Mouse (Mus musculus): ENCODE data around the gene Eml4. TPM values are rescaled to one million over a fixed set of nuclear protein-coding genes. Genes with fewer than 3 reads are reported as not detected.

Gene Eml4
- polyA plus RNA-seq, 1 experiment, result 2.7 TPM

DNA sequence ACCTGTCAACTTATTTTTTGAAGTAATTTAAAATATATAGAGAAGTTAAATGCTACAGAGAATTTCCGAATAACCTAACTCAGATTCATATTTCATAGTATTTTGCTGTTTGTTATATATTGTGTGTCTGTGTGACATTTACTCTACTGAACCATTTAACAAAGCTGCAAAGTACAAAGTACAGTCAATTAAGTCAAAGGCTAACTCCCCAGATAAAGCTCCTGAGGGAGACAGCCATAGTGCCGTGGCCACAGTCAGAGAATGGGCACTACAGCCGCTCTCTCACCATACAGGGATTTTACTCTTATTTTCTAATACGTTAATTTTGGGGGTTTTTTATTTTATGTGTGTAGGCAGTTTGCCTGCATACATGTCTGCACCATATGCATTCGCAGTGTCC lies 32.0 kb downstream of the Eml4 start:
- Histone ChIP-seq H3K27ac (replicated peaks; ENCODE audit: low read depth, low read length) (no peak overlapping the region), H3K4me3 (ENCODE audit: insufficient read depth, low read depth, low read length) (no peak overlapping the region)

DNA sequence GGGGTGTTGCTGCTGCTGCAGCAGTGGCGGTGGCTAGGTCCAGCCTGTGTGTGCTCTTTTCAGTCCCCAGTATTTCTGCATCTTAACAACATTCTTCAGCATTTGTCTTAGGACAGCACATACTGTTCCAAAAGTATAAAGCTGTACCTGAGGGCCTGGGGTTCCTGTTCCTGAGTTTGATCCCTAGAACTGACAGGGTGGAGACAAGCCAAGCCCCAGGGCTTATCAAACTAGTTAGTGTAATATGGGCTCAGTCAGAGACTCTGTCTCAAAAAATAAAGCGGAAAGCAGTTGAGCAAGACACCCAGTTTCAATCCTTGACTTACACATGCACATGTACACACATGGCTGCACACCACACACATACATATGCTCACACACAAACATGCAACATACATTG lies 34.2 kb downstream of the Eml4 start:
- no peak overlapping the region for H3K27ac ChIP-seq (replicated peaks; ENCODE audit: low read depth, low read length)
- H3K4me3 ChIP-seq (ENCODE audit: insufficient read depth, low read depth, low read length), result no peak overlapping the region
- no peaks in the 10 kb centered on the region for H3K4me1 ChIP-seq (ENCODE audit: control insufficient read depth, insufficient read depth, insufficient read length, low read length)

More for the DNA sequence above, 32.0 kb downstream of the Eml4 start:
- H3K4me1 ChIP-seq (ENCODE audit: control insufficient read depth, insufficient read depth, insufficient read length, low read length), result no peaks in the 10 kb centered on the region

GRCm38 (mm10) chr17:83387161-83387560 lies 36.4 kb downstream of the Eml4 start:
- Histone ChIP-seq H3K4me3 (ENCODE audit: insufficient read depth, low read depth, low read length) (no peak overlapping the region), H3K27ac (replicated peaks; ENCODE audit: low read depth, low read length) (no peak overlapping the region), H3K4me1 (ENCODE audit: control insufficient read depth, insufficient read depth, insufficient read length, low read length) (no peaks in the 10 kb centered on the region; the same call in 1 of the 2 replicates)

DNA sequence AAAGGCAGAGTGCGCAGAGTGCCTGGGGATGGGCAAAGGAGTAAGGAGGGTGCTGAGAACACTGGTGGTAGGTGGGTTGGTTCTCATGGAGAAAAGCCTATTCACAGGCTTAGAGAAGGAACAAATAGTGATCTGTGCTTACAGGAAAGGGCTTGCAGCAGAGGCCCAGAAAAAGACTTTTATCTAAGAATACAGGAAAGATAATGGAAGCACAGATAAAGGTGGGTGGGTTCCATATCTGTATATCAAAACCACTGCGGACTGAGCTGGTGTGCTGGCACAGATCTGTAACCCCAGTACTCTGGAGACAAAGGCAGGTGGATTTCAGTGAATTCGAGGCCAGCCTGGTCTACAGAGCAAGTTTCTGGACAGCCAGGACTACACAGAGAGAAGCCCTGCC lies 43.3 kb downstream of the Eml4 start:
- Histone ChIP-seq H3K4me3 (ENCODE audit: insufficient read depth, low read depth, low read length) (no peak overlapping the region), H3K4me1 (ENCODE audit: control insufficient read depth, insufficient read depth, insufficient read length, low read length) (peaks cover 3% of the 10 kb centered on the region), H3K27ac (replicated peaks; ENCODE audit: low read depth, low read length) (no peak overlapping the region)

GRCm38 (mm10) chr17:83397571-83398100 lies 46.9 kb downstream of the Eml4 start:
- Histone ChIP-seq H3K4me3 (ENCODE audit: insufficient read depth, low read depth, low read length) (no peak overlapping the region), H3K4me1 (ENCODE audit: control insufficient read depth, insufficient read depth, insufficient read length, low read length) (peaks cover 3% of the 10 kb centered on the region; the same call in 1 of the 2 replicates), H3K27ac (replicated peaks; ENCODE audit: low read depth, low read length) (peak overlapping the region; percentile 51)

- peaks cover 3% of the 10 kb centered on the region; the same call in 1 of the 2 replicates for H3K4me1 ChIP-seq (ENCODE audit: control insufficient read depth, insufficient read depth, insufficient read length, low read length)
- no peak overlapping the region for H3K27ac ChIP-seq (replicated peaks; ENCODE audit: low read depth, low read length)
- H3K4me3 ChIP-seq (ENCODE audit: insufficient read depth, low read depth, low read length), result no peak overlapping the region
These were observed 48.0 kb downstream of the Eml4 start for GRCm38 (mm10) chr17:83398756-83399155.

DNA sequence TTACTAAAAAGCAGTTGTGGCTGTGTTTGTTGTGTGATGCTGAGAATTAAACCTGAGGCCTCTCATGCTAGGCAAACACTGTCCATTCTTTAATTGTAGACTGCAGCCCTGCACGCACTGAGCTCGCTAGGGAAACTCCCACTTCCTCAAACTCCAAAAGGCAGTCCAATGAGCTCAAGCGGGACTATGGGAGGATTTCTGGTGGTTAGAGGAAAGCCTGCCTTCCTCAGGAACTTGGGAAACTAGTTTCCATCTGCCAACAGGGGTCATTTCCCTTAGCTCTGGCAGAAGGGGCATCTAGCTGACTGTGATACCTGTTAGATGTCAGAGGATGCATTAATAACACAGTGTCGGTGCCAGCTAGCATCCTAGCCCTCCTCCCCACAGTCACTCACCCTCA lies 79.9 kb downstream of the Eml4 start:
- H3K27ac ChIP-seq (replicated peaks; ENCODE audit: low read depth, low read length), result no peak overlapping the region

GRCm38 (mm10) chr17:83443406-83443805 lies 92.7 kb downstream of the Eml4 start:
- Histone ChIP-seq H3K27ac (replicated peaks; ENCODE audit: low read depth, low read length) (no peak overlapping the region), H3K4me3 (ENCODE audit: insufficient read depth, low read depth, low read length) (no peak overlapping the region), H3K4me1 (ENCODE audit: control insufficient read depth, insufficient read depth, insufficient read length, low read length) (no peaks in the 10 kb centered on the region)

More for the DNA sequence above, 79.9 kb downstream of the Eml4 start:
- Histone ChIP-seq H3K4me3 (ENCODE audit: insufficient read depth, low read depth, low read length) (no peak overlapping the region), H3K4me1 (ENCODE audit: control insufficient read depth, insufficient read depth, insufficient read length, low read length) (peaks cover 3% of the 10 kb centered on the region)

GRCm38 (mm10) chr17:83449583-83449982 lies 98.9 kb downstream of the Eml4 start:
- H3K4me3 ChIP-seq (ENCODE audit: insufficient read depth, low read depth, low read length), result no peak overlapping the region
- H3K4me1 ChIP-seq (ENCODE audit: control insufficient read depth, insufficient read depth, insufficient read length, low read length), result no peaks in the 10 kb centered on the region
- no peak overlapping the region for H3K27ac ChIP-seq (replicated peaks; ENCODE audit: low read depth, low read length)

DNA sequence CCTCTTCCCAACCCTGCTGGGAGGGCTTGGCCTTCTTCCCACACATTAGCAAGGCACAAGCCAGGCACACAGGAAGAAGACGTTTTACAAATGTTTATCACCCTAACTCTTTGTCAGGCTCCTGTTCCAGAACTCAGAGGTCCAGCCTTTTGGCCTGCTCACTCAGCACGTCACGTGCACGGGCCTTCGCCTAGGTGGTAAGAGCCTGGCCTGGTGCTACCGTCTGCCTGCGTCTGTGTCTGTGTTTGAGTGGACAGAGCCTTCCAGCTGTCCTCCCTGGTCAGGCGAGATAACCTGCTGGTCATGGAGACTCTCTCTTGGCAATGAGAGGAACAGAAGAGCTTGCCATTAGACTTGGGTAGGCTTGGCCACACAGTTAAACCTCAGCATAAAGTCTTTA lies 100.6 kb downstream of the Eml4 start:
- H3K4me3 ChIP-seq (ENCODE audit: insufficient read depth, low read depth, low read length), result no peak overlapping the region
- H3K27ac ChIP-seq (replicated peaks; ENCODE audit: low read depth, low read length), result no peak overlapping the region
- H3K4me1 ChIP-seq (ENCODE audit: control insufficient read depth, insufficient read depth, insufficient read length, low read length), result no peaks in the 10 kb centered on the region

GRCm38 (mm10) chr17:83451796-83452195 lies 101.1 kb downstream of the Eml4 start:
- Histone ChIP-seq H3K4me3 (ENCODE audit: insufficient read depth, low read depth, low read length) (no peak overlapping the region), H3K27ac (replicated peaks; ENCODE audit: low read depth, low read length) (no peak overlapping the region), H3K4me1 (ENCODE audit: control insufficient read depth, insufficient read depth, insufficient read length, low read length) (no peaks in the 10 kb centered on the region)

GRCm38 (mm10) chr17:83452451-83452850 lies 101.7 kb downstream of the Eml4 start:
- H3K27ac ChIP-seq (replicated peaks; ENCODE audit: low read depth, low read length), result no peak overlapping the region
- no peaks in the 10 kb centered on the region for H3K4me1 ChIP-seq (ENCODE audit: control insufficient read depth, insufficient read depth, insufficient read length, low read length)
- H3K4me3 ChIP-seq (ENCODE audit: insufficient read depth, low read depth, low read length), result no peak overlapping the region

DNA sequence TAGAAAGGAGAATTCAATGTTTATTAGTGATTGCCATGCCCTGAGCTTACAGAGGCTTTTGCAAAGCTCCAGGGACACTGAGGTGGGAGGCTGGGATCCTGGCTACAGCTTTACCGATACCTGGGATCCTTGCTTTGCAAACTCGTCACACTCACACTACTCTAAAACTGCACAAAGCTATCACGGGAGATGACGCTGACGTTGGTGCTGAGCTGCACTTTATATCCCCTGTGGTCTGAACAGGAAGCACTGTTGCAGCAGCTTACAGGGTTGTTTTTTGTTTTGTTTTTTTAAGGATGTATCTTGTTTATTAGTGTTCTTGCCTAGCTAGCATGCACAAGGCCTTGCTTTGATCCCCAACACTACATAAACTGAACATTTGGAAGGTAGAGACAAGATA lies 102.9 kb downstream of the Eml4 start:
- no peak overlapping the region for H3K4me3 ChIP-seq (ENCODE audit: insufficient read depth, low read depth, low read length)
- no peak overlapping the region for H3K27ac ChIP-seq (replicated peaks; ENCODE audit: low read depth, low read length)
- no peaks in the 10 kb centered on the region for H3K4me1 ChIP-seq (ENCODE audit: control insufficient read depth, insufficient read depth, insufficient read length, low read length)

DNA sequence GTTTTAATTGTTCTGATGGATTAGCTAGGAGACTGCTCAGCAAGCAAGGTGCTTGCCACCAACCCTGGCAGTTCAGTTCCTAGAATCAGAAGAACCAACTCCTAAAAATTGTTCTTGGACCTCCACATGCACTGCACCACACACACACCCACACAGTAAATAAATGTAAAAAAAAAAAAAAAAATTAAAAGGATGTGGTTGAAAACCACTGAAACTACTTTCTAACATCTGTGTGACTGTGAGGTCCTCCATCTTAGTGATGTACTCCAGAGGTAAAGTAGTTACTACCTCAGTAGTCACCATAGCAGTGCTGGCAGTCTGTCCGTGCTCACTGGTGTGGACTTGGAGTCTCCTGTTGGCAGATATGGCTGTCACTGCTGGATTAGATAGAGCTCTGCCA lies 106.5 kb downstream of the Eml4 start:
- Histone ChIP-seq H3K4me3 (ENCODE audit: insufficient read depth, low read depth, low read length) (no peak overlapping the region), H3K27ac (replicated peaks; ENCODE audit: low read depth, low read length) (no peak overlapping the region), H3K4me1 (ENCODE audit: control insufficient read depth, insufficient read depth, insufficient read length, low read length) (no peaks in the 10 kb centered on the region)

DNA sequence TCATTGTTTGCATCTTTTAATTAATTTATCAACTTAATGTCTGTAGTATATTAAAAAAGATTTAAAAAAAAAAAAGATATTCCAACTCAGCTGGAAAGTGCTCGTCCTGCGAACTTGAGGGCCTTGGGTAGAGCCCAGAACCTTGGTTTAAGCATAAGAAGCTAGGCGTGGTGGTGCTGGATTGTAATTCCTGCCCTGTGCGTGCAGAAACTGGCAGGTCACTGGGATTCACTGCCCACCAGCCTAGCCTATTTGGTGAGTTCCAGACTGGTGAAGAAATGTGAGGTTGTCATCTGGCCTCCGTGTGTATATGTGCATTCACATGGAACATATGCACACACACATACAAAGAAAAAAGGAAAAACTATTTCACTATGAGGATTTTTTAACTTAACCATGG lies 115.2 kb downstream of the Eml4 start:
- Histone ChIP-seq H3K4me3 (ENCODE audit: insufficient read depth, low read depth, low read length) (no peak overlapping the region), H3K4me1 (ENCODE audit: control insufficient read depth, insufficient read depth, insufficient read length, low read length) (no peaks in the 10 kb centered on the region), H3K27ac (replicated peaks; ENCODE audit: low read depth, low read length) (no peak overlapping the region)

GRCm38 (mm10) chr17:83466697-83467251 lies 116.0 kb downstream of the Eml4 start:
- Histone ChIP-seq H3K4me1 (ENCODE audit: control insufficient read depth, insufficient read depth, insufficient read length, low read length) (no peaks in the 10 kb centered on the region), H3K4me3 (ENCODE audit: insufficient read depth, low read depth, low read length) (no peak overlapping the region)

More at GRCm38 (mm10) chr17:83466697-83467251, 116.0 kb downstream of the Eml4 start:
- no peak overlapping the region for H3K27ac ChIP-seq (replicated peaks; ENCODE audit: low read depth, low read length)

All from brown adipose tissue, adult 24 weeks (tissue).